Mouse (Mus musculus): ENCODE measurements around the gene Vmp1.

Vmp1 gene

DNA sequence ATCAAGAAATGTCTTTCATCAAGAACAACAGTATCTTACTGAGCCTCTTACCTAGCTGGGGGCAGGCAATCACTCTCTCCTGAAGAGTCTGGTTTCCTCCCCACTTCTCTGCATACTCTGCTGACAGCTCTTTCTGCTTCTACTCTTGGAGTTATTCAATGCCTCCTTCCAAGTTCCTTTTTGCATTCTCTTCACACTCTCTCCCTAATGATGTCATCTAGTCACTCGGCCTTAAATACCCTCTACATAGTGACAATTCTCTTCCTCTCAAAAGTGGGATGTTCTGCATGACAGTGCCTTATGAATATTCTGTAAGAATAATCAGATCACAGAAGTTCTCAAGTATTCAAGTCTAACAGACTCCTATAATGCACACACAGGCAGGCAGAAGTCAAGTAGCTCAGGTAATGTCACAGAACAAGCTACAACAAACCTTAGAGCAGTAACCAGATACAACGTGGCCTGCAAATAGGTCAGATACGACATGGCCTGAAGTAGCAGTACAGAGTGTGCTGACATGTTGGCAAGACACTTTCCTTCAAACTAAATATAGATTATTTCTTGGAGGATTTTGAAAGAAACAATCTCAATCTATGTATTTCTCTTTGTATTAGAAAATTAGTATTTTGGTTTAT lies 12.5 kb downstream of the Vmp1 start:
- no peak for DNase-seq (ENCODE audit: low spot score)

DNA sequence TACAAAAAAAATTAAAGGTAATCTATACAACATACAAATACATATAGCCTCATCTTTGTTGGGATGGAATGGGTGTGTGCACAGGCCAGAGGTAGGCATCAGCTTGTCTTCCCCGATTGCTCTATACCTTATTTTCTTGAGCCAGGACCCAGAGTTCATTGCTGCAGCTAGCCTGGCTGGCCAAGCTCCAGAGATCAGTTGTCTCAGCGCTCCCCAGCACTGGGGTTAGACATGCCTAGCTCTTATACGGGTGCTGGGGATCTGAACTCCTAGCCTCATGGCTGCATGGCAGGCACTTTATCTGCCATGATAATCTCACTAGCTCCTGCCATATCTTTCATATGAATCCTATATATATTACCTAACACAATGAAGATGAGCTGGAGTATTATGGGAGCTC lies 15.5 kb downstream of the Vmp1 start:
- no peak for DNase-seq (ENCODE audit: low spot score)

GRCm38 (mm10) chr11:86667553-86667952 lies 16.1 kb downstream of the Vmp1 start:
- no peak for DNase-seq (ENCODE audit: low spot score)

DNA sequence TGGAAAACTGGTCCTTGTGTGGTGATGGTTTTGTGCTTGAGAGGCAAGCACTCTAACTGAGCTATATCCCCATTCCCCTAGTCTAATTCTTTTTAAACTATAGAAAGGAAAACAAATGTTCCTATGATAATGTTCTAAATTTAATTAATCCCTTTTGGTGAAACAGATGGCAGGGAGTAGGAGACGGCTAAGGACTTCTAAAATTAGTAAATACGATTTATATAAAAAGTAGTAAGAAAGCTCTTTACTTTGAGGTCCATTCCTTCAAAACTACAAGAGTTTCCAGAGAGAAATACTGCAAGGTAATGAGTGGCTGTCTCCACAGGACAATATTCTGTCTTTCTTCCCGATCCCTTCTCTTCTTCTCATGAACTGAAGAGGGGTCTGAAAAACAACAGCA lies 19.2 kb downstream of the Vmp1 start:
- DNase-seq (ENCODE audit: low spot score), result no peak

DNA sequence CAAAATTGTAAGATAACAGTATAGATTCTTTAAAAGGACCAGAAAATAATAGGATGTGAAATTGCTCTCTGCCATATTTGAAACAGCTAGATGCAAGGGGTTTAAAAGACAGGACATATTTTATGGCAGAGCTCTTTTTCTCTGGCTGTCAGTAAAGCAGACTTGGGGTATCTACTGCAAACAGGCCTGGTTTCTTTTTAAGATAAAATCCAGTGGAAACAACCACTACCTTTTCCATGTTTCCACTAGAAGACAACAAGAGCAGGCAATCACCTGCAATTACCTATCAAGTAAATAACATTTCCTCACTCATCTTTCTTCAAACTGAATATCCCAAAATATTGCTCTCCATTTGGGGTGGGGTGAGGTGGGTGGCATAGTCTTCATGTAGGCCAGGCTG lies 19.7 kb downstream of the Vmp1 start:
- DNase-seq (ENCODE audit: low spot score), result no peak

DNA sequence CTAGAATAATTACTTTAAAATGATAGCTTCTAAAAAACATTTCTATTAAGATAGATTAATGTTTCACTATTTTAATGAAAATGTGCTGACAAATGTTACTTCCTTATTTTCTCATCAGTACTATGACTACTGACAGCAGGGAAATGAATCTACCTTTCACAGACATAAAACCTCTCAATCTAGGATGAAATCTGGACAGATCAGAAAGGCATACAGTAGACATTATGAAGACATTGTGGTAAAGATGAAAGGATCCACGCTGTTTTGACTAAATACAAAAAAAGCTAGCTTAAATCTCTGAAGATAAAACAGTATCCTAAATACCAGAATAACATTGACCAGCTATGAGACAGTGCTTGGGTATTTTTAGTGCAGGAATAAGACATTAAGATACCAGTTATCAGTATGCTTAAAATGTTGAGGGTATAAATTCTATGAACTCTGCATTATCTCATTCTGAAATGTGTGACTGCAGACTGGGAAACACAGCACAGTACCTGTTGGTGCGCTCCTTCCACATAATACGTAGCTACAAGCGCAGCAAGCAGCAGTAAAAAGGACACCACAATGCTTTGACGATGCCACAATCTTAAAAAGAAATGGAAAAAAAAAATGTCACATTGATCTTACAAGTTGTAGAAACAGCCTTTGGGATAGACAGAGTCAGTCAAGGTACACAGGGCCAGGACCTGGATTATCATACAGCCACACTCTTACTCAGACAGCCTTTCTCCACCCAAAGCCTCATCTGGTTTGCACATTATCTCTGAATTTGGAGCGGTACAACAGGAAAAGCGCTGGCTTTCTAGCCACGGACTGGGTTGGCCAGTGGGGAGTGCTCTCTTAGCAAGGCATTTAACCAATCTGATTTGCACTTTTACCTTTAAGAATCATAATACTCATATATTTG lies 20.4 kb downstream of the Vmp1 start:
- DNase-seq (ENCODE audit: low spot score), result no peak

GRCm38 (mm10) chr11:86657863-86658262 lies 25.8 kb downstream of the Vmp1 start:
- DNase-seq (ENCODE audit: low spot score), result no peak

DNA sequence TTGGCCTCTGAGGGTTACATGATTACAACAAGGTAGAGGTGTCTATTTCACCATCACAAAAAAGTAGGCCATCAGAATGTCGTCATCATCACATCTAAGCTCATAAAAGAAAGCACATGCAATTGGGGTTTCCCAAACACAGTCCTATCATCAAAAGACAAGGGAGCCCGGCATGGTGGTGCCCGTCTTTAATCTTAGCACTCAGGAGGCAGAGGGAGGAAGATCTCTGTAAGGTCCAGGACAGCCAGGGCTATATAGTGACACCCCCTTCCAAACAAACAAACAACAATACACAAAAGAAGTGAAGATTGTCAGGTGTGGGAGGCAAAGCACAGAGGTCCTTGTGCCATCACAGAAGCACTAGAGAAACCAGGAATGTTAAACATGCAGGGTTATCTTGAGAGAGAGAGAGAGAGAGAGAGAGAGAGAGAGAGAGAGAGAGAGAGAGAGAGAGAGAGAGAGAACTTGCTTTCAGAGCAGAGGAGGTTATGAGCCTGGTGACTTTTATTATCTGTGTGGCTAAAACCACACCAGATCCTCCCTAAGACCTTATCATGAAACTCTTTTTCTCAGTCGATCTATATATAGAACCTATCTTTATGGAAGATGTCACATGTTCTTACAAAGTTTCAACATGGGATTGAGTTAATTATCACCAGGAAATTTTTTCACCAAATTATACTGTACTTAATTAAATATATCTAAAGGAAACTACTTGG lies 26.6 kb downstream of the Vmp1 start:
- DNase-seq (ENCODE audit: low spot score), result no peak

- no peak for DNase-seq (ENCODE audit: low spot score)
These were observed 28.0 kb downstream of the Vmp1 start for GRCm38 (mm10) chr11:86655671-86656070.

- no peak for DNase-seq (ENCODE audit: low spot score)
These were observed 29.5 kb downstream of the Vmp1 start for GRCm38 (mm10) chr11:86654096-86654495.

DNA sequence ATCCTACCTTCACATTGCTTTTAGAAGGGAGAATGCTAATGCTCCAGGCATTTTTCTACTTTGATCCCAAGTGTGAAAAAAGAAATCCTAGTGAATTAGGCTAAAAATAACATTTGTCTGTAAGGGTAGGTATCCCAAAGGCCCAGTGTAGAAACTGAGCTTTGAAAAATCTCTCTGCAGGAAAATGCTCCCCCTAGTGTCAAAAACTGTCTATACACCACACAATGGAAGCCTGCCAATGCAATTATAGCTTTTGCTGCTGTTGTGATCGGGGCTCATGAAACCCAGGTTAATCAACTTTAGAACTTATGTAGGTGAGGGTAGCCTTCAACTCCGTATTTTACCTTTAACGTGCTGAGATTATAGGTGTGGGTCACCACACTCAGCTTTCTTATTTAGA lies 30.2 kb downstream of the Vmp1 start:
- peak; percentile 71 for DNase-seq (ENCODE audit: low spot score)

- DNase-seq (ENCODE audit: low spot score), result no peak
These were observed 31.1 kb downstream of the Vmp1 start for GRCm38 (mm10) chr11:86652578-86652979.

DNA sequence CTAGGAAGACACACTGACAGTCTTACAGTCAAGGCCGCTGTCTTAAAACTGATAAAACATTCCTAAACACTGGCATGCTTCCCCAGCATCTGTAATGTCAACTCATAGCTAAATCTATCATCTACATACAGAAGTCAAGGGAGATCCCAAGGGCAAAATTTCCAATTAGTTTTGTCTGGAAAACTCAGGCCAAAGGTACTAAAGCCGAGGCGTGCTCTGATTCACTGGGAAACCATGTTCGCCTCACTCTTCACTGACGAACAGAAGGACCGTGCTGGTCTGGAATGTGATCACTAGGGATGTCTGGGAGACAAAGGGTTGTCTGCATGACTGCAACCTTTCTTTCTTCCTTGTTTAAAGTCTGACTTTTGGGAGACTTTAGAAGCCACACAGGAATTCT lies 33.0 kb downstream of the Vmp1 start:
- no peak for DNase-seq (ENCODE audit: low spot score)

- DNase-seq (ENCODE audit: low spot score), result no peak
These were observed 34.1 kb downstream of the Vmp1 start for GRCm38 (mm10) chr11:86649542-86649941.

DNA sequence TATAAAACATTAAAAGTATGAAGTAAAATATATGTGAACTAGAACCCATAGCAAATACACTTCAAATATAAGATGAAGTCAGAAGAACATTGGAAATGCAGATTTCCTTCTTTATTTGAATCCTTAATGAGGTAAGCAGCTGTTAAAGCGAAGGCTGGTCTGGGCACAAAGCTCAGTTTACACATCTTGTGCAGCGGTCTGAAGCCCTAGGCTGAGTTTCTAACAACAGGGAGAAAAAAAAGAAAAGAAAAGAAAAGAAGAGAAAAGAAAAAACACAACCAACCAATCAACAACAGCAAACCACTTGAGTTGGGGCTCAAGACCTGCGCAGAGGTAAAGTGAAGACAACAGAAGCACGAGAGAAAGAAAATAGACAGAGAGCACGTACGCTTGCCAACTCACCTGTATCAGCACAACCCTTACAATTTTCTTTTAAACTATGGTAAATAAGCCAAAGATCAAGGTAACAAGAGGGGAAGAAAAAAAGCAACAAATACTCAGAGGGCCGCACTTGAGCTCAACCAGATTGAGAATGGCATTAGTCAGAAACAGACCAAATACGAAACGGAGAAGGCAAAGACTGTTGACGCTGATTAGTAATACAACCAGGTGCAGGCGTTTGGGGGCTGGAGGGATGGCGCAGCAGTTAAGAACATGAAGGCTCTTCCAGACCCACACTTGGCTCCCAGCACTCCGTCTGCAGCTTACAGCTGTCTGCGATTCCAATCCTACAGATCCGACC lies 35.8 kb downstream of the Vmp1 start:
- DNase-seq (ENCODE audit: low spot score), result no peak

- DNase-seq (ENCODE audit: low spot score), result no peak
These were observed 36.7 kb downstream of the Vmp1 start for GRCm38 (mm10) chr11:86646885-86647459.

GRCm38 (mm10) chr11:86646136-86646834 lies 37.4 kb downstream of the Vmp1 start:
- no peak for DNase-seq (ENCODE audit: low spot score)

DNA sequence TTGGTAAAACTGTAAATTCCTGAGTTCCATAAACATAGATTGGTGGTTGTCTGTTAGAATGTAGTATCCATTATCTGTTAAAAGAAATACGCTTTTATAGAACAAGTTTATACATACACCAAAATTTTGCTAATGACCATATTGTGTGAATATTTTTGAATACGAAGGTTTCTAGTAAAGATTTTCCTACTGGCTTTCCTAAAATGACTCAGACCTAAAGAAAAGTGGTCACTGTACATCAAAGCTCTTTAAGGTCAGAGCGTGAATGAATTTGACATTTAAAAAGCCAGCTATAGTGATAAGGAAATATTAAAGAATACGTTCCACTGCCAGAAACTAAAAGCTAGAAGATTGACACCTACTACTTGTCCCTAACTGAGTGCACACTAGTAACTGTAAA lies 39.1 kb downstream of the Vmp1 start:
- no peak for DNase-seq (ENCODE audit: low spot score)

- DNase-seq (ENCODE audit: low spot score), result no peak
These were observed 41.9 kb downstream of the Vmp1 start for GRCm38 (mm10) chr11:86641714-86642113.

DNA sequence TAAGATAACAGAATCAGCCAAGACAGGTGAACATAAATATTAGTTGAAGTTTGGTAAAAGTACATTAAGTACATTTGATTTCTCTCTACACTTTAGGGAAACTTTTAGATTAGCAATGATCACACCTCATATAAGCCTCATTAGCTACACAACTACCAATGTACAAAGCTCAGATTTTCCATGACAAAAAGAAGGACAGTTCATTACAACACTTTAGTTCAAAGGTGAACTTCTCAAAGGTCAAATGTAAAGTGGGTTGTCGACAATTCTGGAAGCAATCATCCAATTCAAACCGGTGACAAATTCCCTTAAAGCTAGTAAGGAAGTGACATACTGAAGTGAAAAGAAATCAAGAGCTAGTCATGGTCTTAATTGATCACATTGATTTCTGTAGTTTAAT lies 45.9 kb downstream of the Vmp1 start:
- DNase-seq (ENCODE audit: low spot score), result no peak

DNA sequence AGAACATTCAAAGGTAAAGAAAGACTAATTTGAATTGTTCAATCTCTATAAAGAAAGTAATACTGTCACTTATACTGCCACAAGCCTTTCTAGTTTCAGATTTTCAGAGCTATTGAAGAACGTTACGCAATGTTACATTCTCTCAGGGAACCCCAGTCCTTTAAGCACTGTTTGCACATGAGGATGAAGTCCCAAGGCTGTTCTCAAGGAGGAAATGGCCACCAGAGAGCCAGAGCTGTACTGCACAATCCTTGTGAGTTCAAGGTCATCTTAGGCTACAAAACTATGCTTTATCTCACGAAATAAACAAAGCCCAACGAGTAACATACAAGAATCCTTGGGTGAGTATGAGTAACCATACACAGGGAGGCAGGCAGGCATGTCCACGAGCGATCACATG lies 49.2 kb downstream of the Vmp1 start:
- DNase-seq (ENCODE audit: low spot score), result no peak
